Mouse (Mus musculus) CH12.LX (cell line): ENCODE results near the gene Rfc4.

Experiments
- CHD1 ChIP-seq: IDR thresholded peaks from 2 replicates; pipeline ENCODE4 v1.6.1; 2012; ENCODE audit warnings: low read depth, low read length, improper control_type of control experiment, inconsistent platforms
- CTCF ChIP-seq, 2 experiments: IDR thresholded peaks in 1 of 2; conservative IDR thresholded peaks in 1 of 2; 2 replicates each; pipeline ENCODE4 v1.5.1; 2011 to 2012; ENCODE audit warnings: low read depth in 2 of 2, low read length in 2 of 2, improper control_type of control experiment in 1 of 2, inconsistent platforms in 1 of 2, mild to moderate bottlenecking in 1 of 2, moderate library complexity in 1 of 2
- GABPA ChIP-seq: IDR thresholded peaks from 2 replicates; pipeline ENCODE4 v1.6.1; 2012; ENCODE audit warnings: low read depth, low read length, improper control_type of control experiment, inconsistent platforms; ENCODE audit not compliant: insufficient replicate concordance
- MAFK ChIP-seq: IDR thresholded peaks from 2 replicates; pipeline ENCODE4 v1.6.1; 2011; ENCODE audit warnings: low read length, improper control_type of control experiment; ENCODE audit not compliant: insufficient replicate concordance
- MAZ ChIP-seq: IDR thresholded peaks from 2 replicates; pipeline ENCODE4 v1.6.1; 2012; ENCODE audit warnings: low read depth, mild to moderate bottlenecking, inconsistent platforms, low read length, improper control_type of control experiment, moderate library complexity
- MXI1 ChIP-seq: IDR thresholded peaks from 2 replicates; pipeline ENCODE4 v1.6.1; 2011; ENCODE audit warnings: mild to moderate bottlenecking, low read depth, low read length, improper control_type of control experiment
- NELFE ChIP-seq: IDR thresholded peaks from 2 replicates; pipeline ENCODE4 v1.6.1; 2011; ENCODE audit warnings: low read depth, low read length, improper control_type of control experiment
- TCF12 ChIP-seq: IDR thresholded peaks from 2 replicates; pipeline ENCODE4 v1.6.1; 2014; ENCODE audit warnings: low read depth, mild to moderate bottlenecking, inconsistent platforms, low read length, improper control_type of control experiment
- UBTF ChIP-seq: IDR thresholded peaks from 2 replicates; pipeline ENCODE4 v1.6.1; 2012; ENCODE audit warnings: low read depth, mild to moderate bottlenecking, inconsistent platforms, low read length, improper control_type of control experiment, moderate library complexity
- USF2 ChIP-seq: conservative IDR thresholded peaks from 2 replicates; pipeline ENCODE4 v1.6.1; 2011; ENCODE audit warnings: low read depth, low read length, improper control_type of control experiment
- ZNF384 ChIP-seq: IDR thresholded peaks from 2 replicates; pipeline ENCODE4 v1.6.1; 2012; ENCODE audit warnings: low read depth, low read length, improper control_type of control experiment, inconsistent platforms

DNA sequence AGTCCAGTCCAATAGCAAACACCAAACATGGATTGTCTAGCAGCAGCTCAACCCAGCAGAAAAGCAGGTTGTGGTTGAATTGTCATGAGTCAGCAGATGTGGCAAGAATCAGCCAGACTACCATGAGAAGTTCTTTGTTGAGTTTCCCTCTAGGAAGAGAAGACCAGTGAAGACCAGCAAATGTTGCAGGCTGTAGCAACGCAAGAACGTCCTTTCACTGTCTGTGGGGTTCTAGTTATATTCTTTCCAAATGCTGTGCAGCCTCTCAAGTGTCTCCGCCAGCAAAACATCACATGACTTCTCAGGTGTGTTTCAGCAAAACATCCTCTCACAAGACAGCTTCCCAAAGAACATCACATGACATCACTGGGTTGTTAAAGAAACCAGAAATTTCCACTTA, 43.3 kb upstream of the Rfc4 start:
- TF ChIP-seq CHD1 (no peak), TCF12 (no peak), CTCF (conservative IDR thresholded peaks at IDR 0.05 in 1 of 2, IDR thresholded peaks at IDR 0.05 in 1 of 2; ENCODE audit: low read depth in 2 of 2, low read length in 2 of 2) (no peak), ZNF384 (no peak), GABPA (no peak), MAZ (no peak), UBTF (no peak), USF2 (no peak), NELFE (no peak), MXI1 (no peak), MAFK (peak; percentile 82)
